Mouse (Mus musculus) ES-Bruce4 (cell line): Measurements from ENCODE around the gene Gm26741.

Source experiments
- EP300 ChIP-seq: IDR thresholded peaks from 2 replicates; pipeline ENCODE4 v1.6.1; 2011; ENCODE audit warnings: low read depth, low read length; ENCODE audit not compliant: insufficient read depth
- POLR2A ChIP-seq: IDR thresholded peaks from one replicate; pipeline ENCODE4 v1.8.1; 2011; ENCODE audit warnings: low read length; ENCODE audit not compliant: insufficient read depth

DNA sequence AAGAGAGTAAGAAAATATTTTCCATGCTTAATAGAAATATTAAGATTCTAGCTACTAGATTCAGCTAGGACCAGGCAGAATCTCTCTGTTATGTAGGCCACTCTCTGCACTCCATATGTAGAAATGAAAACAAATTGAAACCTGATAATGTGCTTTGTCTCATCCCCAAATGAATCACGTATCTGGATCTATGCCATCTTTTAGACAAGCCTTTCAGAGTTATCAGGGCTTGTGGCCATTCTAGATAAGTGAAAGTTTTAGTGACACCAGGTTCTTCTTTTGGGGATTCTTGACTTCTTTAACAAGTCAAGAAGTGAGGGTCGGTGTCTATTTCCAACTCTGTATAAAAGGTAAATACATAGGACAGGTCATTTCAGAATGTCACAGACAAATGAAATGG, 40.1 kb downstream of the Gm26741 start:
- TF ChIP-seq POLR2A, result no peak
- no peak for TF ChIP-seq EP300
